Comparison of ENCODE assay signal across 8 mouse cellular contexts in genomic region chr5:49961478-49962431, GRCm38 (mm10).
DNase-seq lines count a peak whose midpoint lies in the region; ATAC-seq lines count a peak whose summit lies in the region.

No protein-coding gene starts in this region.

- 84% methylated on average over 20 of the region's 20 CpGs for WGBS in forebrain, embryonic 14.5 days
- WGBS in midbrain, embryonic 11.5 days = 86% methylated on average over 20 of the region's 20 CpGs

- no peak overlapping the region for H3K27ac ChIP-seq in forebrain, embryonic 14.5 days (ENCODE audit: low read depth, low read length)
- H3K27ac ChIP-seq in midbrain, embryonic 11.5 days (ENCODE audit: low read depth, low read length) = no peak overlapping the region

- peaks cover 48% of the 10 kb centered on the region for H3K36me3 ChIP-seq in forebrain, embryonic 14.5 days (ENCODE audit: control insufficient read depth, insufficient read depth, low read length)
- peaks cover 10% of the 10 kb centered on the region for H3K36me3 ChIP-seq in midbrain, embryonic 11.5 days (ENCODE audit: control insufficient read depth, insufficient read depth, low read length)

- no peaks in the 10 kb centered on the region for H3K4me1 ChIP-seq in forebrain, embryonic 14.5 days (ENCODE audit: control insufficient read depth, insufficient read depth, low read length)
- H3K4me1 ChIP-seq in midbrain, embryonic 11.5 days (ENCODE audit: control insufficient read depth, insufficient read depth, low read length) = no peaks in the 10 kb centered on the region

- H3K4me2 ChIP-seq in forebrain, embryonic 14.5 days (ENCODE audit: low read length) = no peak overlapping the region
- no peak overlapping the region for H3K4me2 ChIP-seq in midbrain, embryonic 11.5 days

- no peak overlapping the region for H3K9ac ChIP-seq in forebrain, embryonic 14.5 days (ENCODE audit: low read length)
- H3K9ac ChIP-seq in midbrain, embryonic 11.5 days (ENCODE audit: low read length) = no peak overlapping the region

- H3K27me3 ChIP-seq in forebrain, embryonic 14.5 days (replicated peaks; ENCODE audit: control insufficient read depth, insufficient read depth, low read length) = no peaks in the 10 kb centered on the region
- no peaks in the 10 kb centered on the region for H3K27me3 ChIP-seq in midbrain, embryonic 11.5 days (ENCODE audit: control insufficient read depth, insufficient read depth, low read length)

- no peak overlapping the region for H3K4me3 ChIP-seq in forebrain, embryonic 14.5 days (ENCODE audit: low read depth, low read length)
- no peak overlapping the region for H3K4me3 ChIP-seq in midbrain, embryonic 11.5 days (ENCODE audit: low read depth, low read length)

- ATAC-seq in forebrain, embryonic 14.5 days = peak; percentile 87
- peak; percentile 75 for ATAC-seq in midbrain, embryonic 11.5 days (ENCODE audit: low FRiP score)

- peak; percentile 53 for DNase-seq in adrenal gland, postnatal 25 days
- no peak for DNase-seq in adrenal gland, adult 8-10 months
- DNase-seq in 416B (ENCODE audit: low read depth) = peak; percentile 47
- DNase-seq in cerebellum, adult 18-20 months = peak; percentile 72 to 86
- peak; percentile 76 for DNase-seq in forebrain, embryonic 14.5 days (ENCODE audit: low spot score)
- peak; percentile 32 to 60 for DNase-seq in kidney, postnatal 25 days
- peak; percentile 92 for DNase-seq in midbrain, embryonic 11.5 days (ENCODE audit: low spot score, missing footprints)
- peak; percentile 23 for DNase-seq in thymus, postnatal 0 days (ENCODE audit: low spot score)

- H3K9me3 ChIP-seq in forebrain, embryonic 14.5 days (replicated peaks; ENCODE audit: control insufficient read depth, low read length) = no peaks in the 10 kb centered on the region
- no peaks in the 10 kb centered on the region for H3K9me3 ChIP-seq in midbrain, embryonic 11.5 days (ENCODE audit: control insufficient read depth, low read length)
